Mouse (Mus musculus) embryonic facial prominence, embryonic 13.5 days (tissue): Measurements from ENCODE around the gene Kmo. TPM values are rescaled to one million over a fixed set of nuclear protein-coding genes. Genes with fewer than 3 reads are reported as not detected.

Experiments used
- ATAC-seq: fragments of 200-750 bp; cut with Nextera tagmentation; 2 replicates; pipeline ENCODE4 v1.8.0; 2017; ENCODE audit warnings: low read depth; ENCODE audit not compliant: insufficient number of reproducible peaks, insufficient read depth, low FRiP score, low TSS enrichment
- H3K27ac ChIP-seq: fragments of 300-500 bp; sonication (generic); 2 replicates; pipeline ENCODE4 v1.5.1; 2015; ENCODE audit warnings: moderate library complexity, mild to moderate bottlenecking, inconsistent platforms
- H3K27me3 ChIP-seq: fragments of 300-500 bp; sonication (generic); 2 replicates; pipeline ENCODE4 v1.6.1; 2015; ENCODE audit warnings: mild to moderate bottlenecking, inconsistent platforms
- H3K36me3 ChIP-seq: fragments of 300-500 bp; sonication (generic); 2 replicates; pipeline ENCODE4 v1.6.1; 2015; ENCODE audit warnings: mild to moderate bottlenecking, inconsistent platforms
- H3K4me1 ChIP-seq: fragments of 300-500 bp; sonication (generic); 2 replicates; pipeline ENCODE4 v1.6.1; 2015; ENCODE audit warnings: inconsistent platforms
- H3K4me2 ChIP-seq: fragments of 300-500 bp; sonication (generic); 2 replicates; pipeline ENCODE4 v1.6.1; 2015; ENCODE audit warnings: moderate library complexity, mild to moderate bottlenecking, inconsistent platforms
- H3K4me3 ChIP-seq: fragments of 300-500 bp; sonication (generic); 2 replicates; pipeline ENCODE4 v1.5.1; 2015; ENCODE audit warnings: mild to moderate bottlenecking, inconsistent platforms
- H3K9ac ChIP-seq: fragments of 300-500 bp; sonication (generic); 2 replicates; pipeline ENCODE4 v1.6.1; 2015; ENCODE audit warnings: mild to moderate bottlenecking, inconsistent platforms
- H3K9me3 ChIP-seq: fragments of 300-500 bp; sonication (generic); 2 replicates; pipeline ENCODE4 v1.6.1; 2016; ENCODE audit warnings: inconsistent platforms
- WGBS: fragments of 180-500 bp; shearing (Covaris S2); methylation state at CpG from one replicate; pipeline ENCODE4 v1.1.7; 2015; ENCODE audit warnings: mixed read lengths; 5-methylcytosine and 5-hydroxymethylcytosine counted together
- polyA plus RNA-seq: library from polyadenylated mRNA; unstranded; fragments of >200 nt; fragmentation: Nextera tagmentation; extraction: Ambion mirVana; gene quantifications from 2 replicates; pipeline ENCODE4 v1.2.1, GENCODE M21; 2015

The Kmo gene
- polyA plus RNA-seq, 1 experiment from 2014 or later = 0.21 TPM

GRCm38 (mm10) chr1:175637677-175638076 lies 17.5 kb downstream of the Kmo start:
- Histone ChIP-seq H3K36me3 (no peaks in the 10 kb centered on the region), H3K27me3 (no peaks in the 10 kb centered on the region), H3K4me1 (no peaks in the 10 kb centered on the region), H3K9me3 (no peaks in the 10 kb centered on the region), H3K27ac (no peak overlapping the region), H3K4me2 (no peak overlapping the region), H3K4me3 (no peak overlapping the region), H3K9ac (no peak overlapping the region)
- ATAC-seq = no peak
- 43% methylated on average over 7 of the region's 7 CpGs for WGBS

- Histone ChIP-seq H3K36me3 (no peaks in the 10 kb centered on the region), H3K27me3 (no peaks in the 10 kb centered on the region), H3K27ac (no peak overlapping the region), H3K9ac (no peak overlapping the region), H3K9me3 (no peaks in the 10 kb centered on the region), H3K4me1 (no peaks in the 10 kb centered on the region), H3K4me2 (no peak overlapping the region), H3K4me3 (no peak overlapping the region)
- WGBS = 70% methylated on average over 7 of the region's 7 CpGs
- ATAC-seq = no peak
Measured at GRCm38 (mm10) chr1:175639072-175639471, 18.9 kb downstream of the Kmo start.

- no peak overlapping the region for H3K9ac ChIP-seq
- H3K27me3 ChIP-seq = no peaks in the 10 kb centered on the region
- H3K9me3 ChIP-seq = no peaks in the 10 kb centered on the region
- H3K27ac ChIP-seq = no peak overlapping the region
- no peak overlapping the region for H3K4me3 ChIP-seq
- H3K4me1 ChIP-seq = 0 out of 2 replicates have a peak, but pooled peaks cover 3% of the 10 kb centered on the region
- H3K36me3 ChIP-seq = no peaks in the 10 kb centered on the region
- ATAC-seq = no peak
- H3K4me2 ChIP-seq = no peak overlapping the region
- 81% methylated on average over 6 of the region's 6 CpGs for WGBS
Measured at GRCm38 (mm10) chr1:175640435-175641150, 20.4 kb downstream of the Kmo start.

- H3K36me3 ChIP-seq = no peaks in the 10 kb centered on the region
- ATAC-seq = no peak
- WGBS = 79% methylated on average over 5 of the region's 5 CpGs
- 0 out of 2 replicates have a peak, but pooled peaks cover 3% of the 10 kb centered on the region for H3K4me1 ChIP-seq
- no peak overlapping the region for H3K27ac ChIP-seq
- H3K27me3 ChIP-seq = no peaks in the 10 kb centered on the region
- no peak overlapping the region for H3K4me2 ChIP-seq
- no peak overlapping the region for H3K9ac ChIP-seq
- H3K9me3 ChIP-seq = no peaks in the 10 kb centered on the region
- no peak overlapping the region for H3K4me3 ChIP-seq
Measured at GRCm38 (mm10) chr1:175643496-175644265, 23.5 kb downstream of the Kmo start.

- WGBS = 65% methylated on average over 9 of the region's 9 CpGs
Measured at GRCm38 (mm10) chr1:175646952-175647351, 26.8 kb downstream of the Kmo start.

GRCm38 (mm10) chr1:175648615-175649014 lies 28.4 kb downstream of the Kmo start:
- Histone ChIP-seq H3K9me3 (no peaks in the 10 kb centered on the region), H3K36me3 (no peaks in the 10 kb centered on the region), H3K9ac (no peak overlapping the region), H3K27me3 (no peaks in the 10 kb centered on the region), H3K27ac (no peak overlapping the region), H3K4me2 (no peak overlapping the region), H3K4me3 (no peak overlapping the region), H3K4me1 (0 out of 2 replicates have a peak, but pooled peaks cover 3% of the 10 kb centered on the region)
- no peak for ATAC-seq
- WGBS = 91% methylated on average over 4 of the region's 4 CpGs

More at GRCm38 (mm10) chr1:175646952-175647351, 26.8 kb downstream of the Kmo start:
- no peak for ATAC-seq
- Histone ChIP-seq H3K9me3 (no peaks in the 10 kb centered on the region), H3K27ac (no peak overlapping the region), H3K9ac (no peak overlapping the region), H3K4me1 (0 out of 2 replicates have a peak, but pooled peaks cover 3% of the 10 kb centered on the region), H3K4me3 (no peak overlapping the region), H3K36me3 (no peaks in the 10 kb centered on the region), H3K27me3 (no peaks in the 10 kb centered on the region), H3K4me2 (no peak overlapping the region)

GRCm38 (mm10) chr1:175659900-175660299 lies 39.7 kb downstream of the Kmo start:
- Histone ChIP-seq H3K4me1 (no peaks in the 10 kb centered on the region), H3K9ac (no peak overlapping the region), H3K9me3 (no peaks in the 10 kb centered on the region), H3K36me3 (no peaks in the 10 kb centered on the region), H3K27ac (no peak overlapping the region), H3K27me3 (no peaks in the 10 kb centered on the region), H3K4me2 (no peak overlapping the region), H3K4me3 (no peak overlapping the region)
- 89% methylated on average over 4 of the region's 4 CpGs for WGBS
- no peak for ATAC-seq

- no peak for ATAC-seq
- H3K36me3 ChIP-seq = no peaks in the 10 kb centered on the region
- WGBS = 77% methylated on average over 5 of the region's 5 CpGs
- H3K9ac ChIP-seq = no peak overlapping the region
- no peak overlapping the region for H3K4me2 ChIP-seq
- no peaks in the 10 kb centered on the region for H3K27me3 ChIP-seq
- H3K4me1 ChIP-seq = peaks cover 4% of the 10 kb centered on the region; the same call in 1 of the 2 replicates
- H3K27ac ChIP-seq = no peak overlapping the region
- H3K9me3 ChIP-seq = no peaks in the 10 kb centered on the region
- H3K4me3 ChIP-seq = no peak overlapping the region
Measured at GRCm38 (mm10) chr1:175668666-175669405, 48.7 kb downstream of the Kmo start.

GRCm38 (mm10) chr1:175669456-175669855 lies 49.3 kb downstream of the Kmo start:
- Histone ChIP-seq H3K4me2 (no peak overlapping the region), H3K9ac (no peak overlapping the region), H3K4me1 (peaks cover 4% of the 10 kb centered on the region; the same call in 1 of the 2 replicates), H3K27me3 (no peaks in the 10 kb centered on the region), H3K36me3 (no peaks in the 10 kb centered on the region), H3K27ac (no peak overlapping the region), H3K4me3 (no peak overlapping the region), H3K9me3 (no peaks in the 10 kb centered on the region)
- WGBS = 90% methylated on average over 3 of the region's 3 CpGs
- no peak for ATAC-seq

GRCm38 (mm10) chr1:175670042-175670441 lies 49.9 kb downstream of the Kmo start:
- no peak overlapping the region for H3K9ac ChIP-seq
- H3K27ac ChIP-seq = no peak overlapping the region
- H3K27me3 ChIP-seq = no peaks in the 10 kb centered on the region
- 59% methylated on average over 7 of the region's 7 CpGs for WGBS
- no peak overlapping the region for H3K4me3 ChIP-seq
- no peaks in the 10 kb centered on the region for H3K9me3 ChIP-seq
- peaks cover 4% of the 10 kb centered on the region; the same call in 1 of the 2 replicates for H3K4me1 ChIP-seq
- H3K4me2 ChIP-seq = no peak overlapping the region
- no peak for ATAC-seq
- H3K36me3 ChIP-seq = no peaks in the 10 kb centered on the region

GRCm38 (mm10) chr1:175671626-175672025 lies 51.4 kb downstream of the Kmo start:
- no peak overlapping the region for H3K4me2 ChIP-seq
- no peak overlapping the region for H3K9ac ChIP-seq
- H3K27ac ChIP-seq = no peak overlapping the region
- no peak for ATAC-seq
- H3K4me1 ChIP-seq = peaks cover 4% of the 10 kb centered on the region; the same call in 1 of the 2 replicates
- H3K9me3 ChIP-seq = no peaks in the 10 kb centered on the region
- 33% methylated on average over 1 of the region's 1 CpGs for WGBS
- H3K27me3 ChIP-seq = no peaks in the 10 kb centered on the region
- no peak overlapping the region for H3K4me3 ChIP-seq
- H3K36me3 ChIP-seq = no peaks in the 10 kb centered on the region
